Mouse (Mus musculus) testis, adult 2 months (tissue): ENCODE results near the gene Pbx4.

Source experiments
- CTCF ChIP-seq: fragments of 200-500 bp; IDR thresholded peaks from 2 replicates; pipeline ENCODE4 v1.5.1; 2012; ENCODE audit warnings: low read depth, mild to moderate bottlenecking, inconsistent platforms, low read length, moderate library complexity; ENCODE audit not compliant: control insufficient read depth, insufficient read depth, insufficient replicate concordance
- POLR2A ChIP-seq: fragments of 200-500 bp; IDR thresholded peaks from 2 replicates; pipeline ENCODE4 v1.6.1; 2012; ENCODE audit warnings: low read depth, mild to moderate bottlenecking, inconsistent platforms, low read length, moderate library complexity; ENCODE audit not compliant: control insufficient read depth

DNA sequence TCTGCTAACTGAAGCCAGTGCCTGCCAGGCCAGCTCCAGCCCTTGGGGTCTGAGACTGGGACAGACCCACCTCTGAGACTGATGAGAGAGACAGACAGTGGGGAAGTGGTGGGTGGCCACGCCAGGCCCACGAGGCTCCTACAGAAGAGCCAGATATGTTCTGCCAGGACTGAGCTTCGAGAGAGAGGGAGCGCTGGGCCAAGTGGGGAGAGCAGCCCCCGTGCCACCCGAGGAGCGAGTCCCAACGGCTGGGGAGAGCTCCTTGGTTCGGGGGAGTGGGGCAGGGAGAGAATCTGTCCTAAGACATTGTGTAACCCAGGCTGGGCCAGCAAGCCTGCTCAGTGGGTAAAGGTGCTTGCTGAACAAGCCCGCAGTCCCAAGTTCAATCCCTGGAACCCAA lies 44.7 kb downstream of the Pbx4 start:
- TF ChIP-seq CTCF (no peak), POLR2A (no peak)
